Mouse (Mus musculus) forelimb bud, embryonic 11.5 days (tissue): Measurements from ENCODE around the gene Rorc.

Experiments
- DNase-seq: peaks from one replicate; pipeline ENCODE4 v3.0.0-alpha.2; 2012; ENCODE audit warnings: low read depth, low spot score

Rorc gene

GRCm38 (mm10) chr3:94375861-94376260 lies 3.3 kb downstream of the Rorc start:
- DNase-seq: no peak

GRCm38 (mm10) chr3:94377028-94377923 lies 4.7 kb downstream of the Rorc start:
- no peak for DNase-seq

GRCm38 (mm10) chr3:94379831-94380510 lies 7.4 kb downstream of the Rorc start:
- DNase-seq: no peak

- no peak for DNase-seq
Observed at GRCm38 (mm10) chr3:94382308-94382707, 9.7 kb downstream of the Rorc start.

DNA sequence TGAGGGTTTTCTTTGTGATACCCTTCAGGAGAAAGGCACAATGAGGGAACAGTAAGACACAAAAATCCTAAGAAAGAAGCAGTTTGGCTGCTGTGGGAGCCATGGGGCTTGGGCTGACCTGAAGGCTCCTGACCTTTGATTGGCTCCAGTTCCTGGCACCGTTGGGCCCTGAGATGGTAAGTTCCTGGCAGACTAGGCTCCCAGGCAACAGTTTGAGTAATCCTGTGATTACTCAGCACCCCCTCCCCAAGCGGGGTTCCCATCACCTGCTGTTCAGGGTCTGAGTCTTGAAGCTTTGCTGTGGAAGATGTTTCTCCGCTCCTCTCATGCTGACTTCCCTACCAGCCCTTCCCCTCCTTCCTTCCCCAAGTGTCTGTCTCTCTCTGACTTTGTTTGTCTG lies 10.9 kb downstream of the Rorc start:
- no peak for DNase-seq

DNA sequence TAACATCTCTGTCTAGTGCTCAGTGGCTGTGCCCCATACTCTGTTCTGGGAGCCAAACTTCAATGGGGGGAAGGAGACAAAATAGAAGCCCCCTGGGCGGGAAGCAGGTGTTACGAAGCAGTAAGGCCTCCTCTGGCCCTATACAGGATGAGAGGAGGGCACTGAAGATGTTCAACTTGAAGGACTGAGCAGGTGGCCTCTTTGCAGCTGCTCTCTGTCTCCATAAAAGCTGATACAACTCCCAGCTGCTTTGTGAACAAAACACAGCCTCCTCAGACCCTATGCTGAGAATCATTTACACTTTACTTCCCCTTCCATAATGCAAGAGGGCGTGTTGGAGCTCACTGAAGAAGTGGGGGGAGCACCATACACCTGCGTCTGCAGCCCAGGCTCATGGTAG lies 14.1 kb downstream of the Rorc start:
- DNase-seq: no peak

DNA sequence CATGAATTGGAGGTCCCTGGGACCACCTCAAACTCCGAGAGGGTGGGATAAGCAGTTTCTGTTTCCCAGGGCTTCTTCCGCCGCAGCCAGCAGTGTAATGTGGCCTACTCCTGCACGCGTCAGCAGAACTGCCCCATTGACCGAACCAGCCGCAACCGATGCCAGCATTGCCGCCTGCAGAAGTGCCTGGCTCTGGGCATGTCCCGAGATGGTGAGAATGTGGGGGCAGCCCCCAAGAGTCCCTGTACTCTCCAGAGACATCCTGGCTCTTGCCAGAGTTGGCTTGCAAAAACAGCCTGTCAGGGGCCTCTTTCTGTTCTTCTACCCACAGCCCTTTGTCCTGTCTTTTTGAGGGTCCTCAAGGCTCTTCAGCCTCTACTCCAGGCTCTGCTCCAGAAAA lies 14.8 kb downstream of the Rorc start:
- no peak for DNase-seq

DNA sequence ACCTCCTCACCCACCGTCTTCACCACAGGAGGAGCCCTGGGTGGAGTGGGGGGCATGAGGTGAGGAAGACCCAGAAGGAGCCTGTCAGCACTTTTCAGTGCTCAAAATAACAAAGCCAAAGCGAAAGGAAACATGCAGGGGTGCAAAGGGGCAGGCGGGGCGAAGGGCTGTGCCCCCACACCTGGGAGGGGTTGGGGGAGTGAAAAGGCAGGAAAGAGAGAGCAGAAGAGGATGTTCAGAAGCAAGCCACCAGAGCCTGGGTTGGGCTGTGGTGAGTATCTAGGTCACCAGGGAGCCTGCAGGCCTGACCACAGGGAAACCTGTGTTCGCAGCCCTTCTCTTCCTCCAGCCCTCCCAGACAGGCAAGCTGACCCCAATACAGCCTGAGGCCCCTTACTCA lies 15.5 kb downstream of the Rorc start:
- no peak for DNase-seq

GRCm38 (mm10) chr3:94389420-94389819 lies 16.8 kb downstream of the Rorc start:
- DNase-seq: no peak

DNA sequence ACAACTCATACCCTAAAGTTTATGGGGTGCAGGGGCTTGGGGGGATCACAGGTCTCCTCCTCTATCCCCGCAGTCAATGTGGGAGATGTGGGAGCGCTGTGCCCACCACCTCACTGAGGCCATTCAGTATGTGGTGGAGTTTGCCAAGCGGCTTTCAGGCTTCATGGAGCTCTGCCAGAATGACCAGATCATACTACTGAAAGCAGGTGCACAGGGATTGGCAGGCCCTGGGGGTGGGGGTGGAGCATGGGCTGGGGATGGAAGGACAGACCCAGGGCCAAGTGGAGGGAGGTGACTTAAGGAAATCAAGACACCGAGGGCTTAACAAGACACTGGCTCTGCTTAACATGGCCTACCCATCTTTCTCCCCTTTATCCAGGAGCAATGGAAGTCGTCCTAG lies 18.4 kb downstream of the Rorc start:
- no peak for DNase-seq

- DNase-seq: no peak
Observed at GRCm38 (mm10) chr3:94392128-94392527, 19.5 kb downstream of the Rorc start.

DNA sequence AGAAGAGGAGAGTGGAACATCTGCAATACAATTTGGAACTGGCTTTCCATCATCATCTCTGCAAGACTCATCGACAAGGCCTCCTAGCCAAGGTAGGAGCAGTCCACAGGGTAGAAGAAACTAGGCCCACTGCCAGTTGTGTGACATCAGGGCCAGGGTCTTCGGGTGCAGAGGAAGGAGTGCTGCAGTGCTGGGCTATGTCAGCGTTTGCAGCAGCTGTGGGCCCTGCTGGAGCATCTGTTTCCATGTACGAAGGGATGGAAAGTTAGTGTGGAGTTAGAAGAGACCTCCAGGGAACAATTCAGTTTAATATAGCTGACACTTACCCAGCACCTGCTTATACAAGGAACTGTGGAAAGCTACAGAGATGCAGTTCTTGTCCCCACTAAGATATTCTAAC lies 20.5 kb downstream of the Rorc start:
- no peak for DNase-seq

GRCm38 (mm10) chr3:94396336-94396735 lies 23.7 kb downstream of the Rorc start:
- no peak for DNase-seq

DNA sequence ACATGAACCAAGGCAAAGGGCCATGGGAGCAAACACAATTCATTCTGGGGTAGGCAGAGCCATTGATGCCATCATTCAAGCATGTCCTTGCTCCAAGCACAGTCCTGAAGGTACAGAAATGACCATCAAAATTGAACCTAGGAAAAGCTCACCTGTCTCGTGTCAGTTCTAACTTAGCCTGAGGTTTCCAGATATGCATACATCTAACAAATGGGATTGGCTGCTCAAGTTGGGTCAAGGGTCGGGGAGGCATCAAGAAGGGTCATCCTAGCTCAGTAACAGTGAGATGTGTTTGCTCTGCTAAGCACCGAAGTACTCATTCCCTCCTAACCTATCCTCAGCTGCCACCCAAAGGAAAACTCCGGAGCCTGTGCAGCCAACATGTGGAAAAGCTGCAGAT lies 24.3 kb downstream of the Rorc start:
- no peak for DNase-seq

GRCm38 (mm10) chr3:94398217-94398616 lies 25.6 kb downstream of the Rorc start, which contains the start of gene Lingo4:
Gene Lingo4, plus strand, starts transcription at chr3:94398517.
- DNase-seq: no peak

DNA sequence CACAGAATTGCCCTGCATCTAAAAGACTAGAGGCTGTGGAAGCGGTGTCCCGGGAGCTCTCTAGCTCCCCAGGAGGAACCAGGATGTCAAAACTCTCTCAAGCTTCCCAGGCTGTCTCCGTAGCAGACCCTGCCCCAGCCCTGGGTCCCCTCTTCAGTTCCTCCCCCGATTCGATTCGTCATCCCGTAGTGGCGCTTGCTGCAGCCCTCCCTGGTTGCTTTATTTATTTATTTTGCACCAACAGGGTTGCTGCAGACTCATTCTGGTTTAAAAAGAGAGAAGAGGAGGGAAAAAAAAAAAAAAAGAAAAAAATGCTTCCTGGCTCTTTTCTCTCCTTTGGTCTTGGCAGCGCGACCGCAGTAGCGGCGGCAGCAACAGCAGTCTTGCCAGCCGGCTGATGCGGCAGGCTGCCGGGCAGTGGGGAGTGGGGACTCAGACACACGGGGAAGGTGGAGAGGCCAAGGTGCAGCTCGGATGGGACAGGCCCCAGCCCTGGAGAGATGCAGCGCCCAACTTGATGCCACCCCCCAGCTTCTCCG lies 26.4 kb downstream of the Rorc start:
- DNase-seq: no peak

DNA sequence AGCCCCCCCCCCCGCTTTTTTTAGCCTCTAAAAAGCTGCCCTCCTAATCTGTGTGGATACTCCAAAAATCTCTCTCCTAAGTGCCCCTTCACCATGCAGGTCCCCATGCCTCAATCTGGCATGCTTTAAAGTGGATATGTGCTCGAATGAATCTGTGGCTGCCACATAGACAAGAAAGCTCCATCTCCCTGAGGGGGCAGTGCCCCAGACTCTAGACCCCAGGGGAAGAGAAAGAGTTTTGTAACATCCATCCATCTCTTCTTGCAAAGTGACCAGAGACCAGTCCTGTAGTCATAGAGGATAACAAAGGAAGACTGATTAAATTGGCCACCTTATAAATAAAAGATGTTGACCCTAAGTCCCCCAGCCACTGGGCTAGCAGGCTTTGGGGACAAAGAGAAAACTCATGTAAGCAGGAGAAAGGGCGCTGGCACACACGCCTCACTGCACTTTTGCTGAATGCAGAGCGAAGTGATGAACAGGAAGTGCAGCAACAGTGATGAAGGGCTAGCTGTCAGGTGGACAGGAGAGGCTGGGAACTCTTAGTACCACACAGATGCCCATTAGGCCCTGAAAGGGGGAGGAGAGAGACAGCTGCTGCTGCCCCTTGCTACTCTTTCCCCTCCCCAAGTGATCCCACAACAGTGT lies 27.2 kb downstream of the Rorc start:
- no peak for DNase-seq

- DNase-seq: no peak
Observed at GRCm38 (mm10) chr3:94402451-94402850, 29.9 kb downstream of the Rorc start.

GRCm38 (mm10) chr3:94404366-94405054 lies 31.9 kb downstream of the Rorc start:
- no peak for DNase-seq

GRCm38 (mm10) chr3:94405561-94405960 lies 33.0 kb downstream of the Rorc start:
- DNase-seq: no peak

GRCm38 (mm10) chr3:94412530-94412929 lies 39.9 kb downstream of the Rorc start:
- DNase-seq: no peak
